Mouse (Mus musculus) heart, adult 18-20 months (tissue): ENCODE results near the gene Uckl1. TPM values are rescaled to one million over a fixed set of nuclear protein-coding genes. Genes with fewer than 3 reads are reported as not detected.

ENCODE experiments used
- DNase-seq, 2 experiments: peaks; one replicate each; pipeline ENCODE4 v3.0.0; 2021 to 2022; ENCODE audit warnings: mixed read lengths in 1 of 2
- long read RNA-seq, 2 experiments: library from polyadenylated mRNA; stranded (forward); transcript quantifications; one replicate each; pipeline ENCODE4 v2.0.0; 2021
- total RNA-seq, 2 experiments: library from RNA; stranded (reverse); gene quantifications; 2 replicates each; pipeline ENCODE4 v1.2.3; 2021

Gene Uckl1
- total RNA-seq: 10 to 100 TPM; 32.5 to 34.1 TPM
- long read RNA-seq, experiment 1, partial matches to known transcripts: 4 of 50 reads
- long read RNA-seq, experiment 1, other reads (novel, unspliced or antisense): 45 of 50 reads
- long read RNA-seq, experiment 2, partial matches to known transcripts: 0 of 14 reads
- long read RNA-seq, experiment 2, other reads (novel, unspliced or antisense): 13 of 14 reads

DNA sequence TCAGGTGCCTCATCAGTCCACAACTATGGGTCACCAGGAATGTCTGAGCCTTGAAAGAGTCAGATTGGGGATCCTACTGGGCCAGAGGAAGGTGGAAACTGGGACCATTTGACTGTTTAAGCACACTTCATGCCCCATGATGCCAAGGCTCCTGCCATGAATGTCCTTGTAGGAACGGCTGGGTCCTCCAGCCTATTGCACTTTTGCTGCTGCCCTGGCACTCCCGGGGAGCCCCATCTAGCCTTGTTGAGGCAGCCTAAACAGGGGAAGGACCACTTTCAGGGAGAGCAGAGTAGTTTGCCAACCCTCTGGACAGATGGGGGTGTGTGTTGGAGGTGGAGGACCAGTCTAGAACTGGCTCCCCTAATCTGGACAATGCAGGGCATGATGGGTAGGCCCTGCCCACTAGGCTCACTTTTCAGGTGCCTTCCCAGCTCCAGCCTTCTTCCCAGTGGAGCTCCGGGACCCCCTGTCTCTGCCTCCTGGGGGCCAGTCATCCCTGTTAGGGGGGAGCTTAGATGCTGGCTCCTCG, at the start of gene Uckl1:
TSS of gene Uckl1 (minus strand) at position 482 of the 532 bp plus-strand sequence.
- no peak for DNase-seq

DNA sequence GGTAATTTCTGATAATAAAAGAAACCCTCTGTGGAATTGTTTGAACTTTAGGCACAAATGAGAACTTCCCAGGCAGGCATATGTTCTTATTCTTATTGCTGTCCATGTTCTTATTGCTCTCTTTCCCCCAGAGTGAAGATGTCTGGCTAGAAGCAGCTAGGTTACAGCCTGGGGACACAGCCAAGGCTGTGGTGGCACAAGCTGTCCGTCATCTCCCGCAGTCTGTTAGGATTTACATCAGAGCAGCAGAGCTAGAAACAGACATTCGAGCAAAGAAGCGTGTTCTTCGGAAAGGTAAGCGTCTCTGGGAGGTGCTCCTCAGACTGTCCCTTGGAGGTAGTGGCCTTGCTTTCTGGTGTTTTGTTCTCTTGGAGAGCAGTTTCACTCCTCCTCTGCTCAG, 47.9 kb upstream of the Uckl1 start:
- DNase-seq: no peak

DNA sequence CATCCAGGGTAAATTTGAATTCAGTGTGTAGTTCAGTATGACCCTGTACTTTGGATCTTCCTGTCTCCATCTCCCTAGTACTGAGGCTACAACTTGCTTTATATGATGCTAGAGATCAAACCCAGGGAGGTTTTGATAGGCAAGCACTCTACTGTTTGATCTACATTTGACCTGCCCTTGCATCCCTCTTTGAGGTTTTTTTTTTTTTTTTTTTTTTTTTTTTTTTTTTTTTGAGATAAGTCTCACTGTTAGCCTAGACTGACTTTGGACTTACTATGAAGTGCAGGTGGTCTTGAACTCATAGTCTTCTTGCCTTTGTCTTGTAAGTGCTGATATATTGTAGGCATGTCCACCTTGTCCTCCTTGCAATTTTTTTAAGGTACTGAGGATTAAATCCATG, 43.8 kb upstream of the Uckl1 start:
- DNase-seq: no peak

DNA sequence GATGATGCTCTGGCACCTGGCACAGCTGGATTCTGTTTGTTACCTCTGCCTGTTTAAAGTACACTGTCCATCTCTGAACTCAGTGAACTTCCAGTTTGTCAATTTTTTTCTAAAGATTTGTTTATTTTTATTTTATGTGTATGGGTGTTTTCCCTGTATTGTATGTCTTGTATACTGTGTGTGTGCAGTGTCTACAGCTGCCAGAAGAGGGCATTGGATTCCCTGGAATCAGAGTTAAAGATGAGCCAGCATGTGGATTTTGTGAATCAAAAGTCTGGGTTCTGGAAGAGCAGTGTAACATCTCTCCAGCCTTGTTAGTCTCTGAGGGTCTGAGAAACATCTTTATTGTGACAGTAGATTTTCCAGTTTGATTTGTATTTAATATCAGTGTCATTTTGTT, 38.7 kb upstream of the Uckl1 start:
- peak; percentile 7 to 42 for DNase-seq

DNA sequence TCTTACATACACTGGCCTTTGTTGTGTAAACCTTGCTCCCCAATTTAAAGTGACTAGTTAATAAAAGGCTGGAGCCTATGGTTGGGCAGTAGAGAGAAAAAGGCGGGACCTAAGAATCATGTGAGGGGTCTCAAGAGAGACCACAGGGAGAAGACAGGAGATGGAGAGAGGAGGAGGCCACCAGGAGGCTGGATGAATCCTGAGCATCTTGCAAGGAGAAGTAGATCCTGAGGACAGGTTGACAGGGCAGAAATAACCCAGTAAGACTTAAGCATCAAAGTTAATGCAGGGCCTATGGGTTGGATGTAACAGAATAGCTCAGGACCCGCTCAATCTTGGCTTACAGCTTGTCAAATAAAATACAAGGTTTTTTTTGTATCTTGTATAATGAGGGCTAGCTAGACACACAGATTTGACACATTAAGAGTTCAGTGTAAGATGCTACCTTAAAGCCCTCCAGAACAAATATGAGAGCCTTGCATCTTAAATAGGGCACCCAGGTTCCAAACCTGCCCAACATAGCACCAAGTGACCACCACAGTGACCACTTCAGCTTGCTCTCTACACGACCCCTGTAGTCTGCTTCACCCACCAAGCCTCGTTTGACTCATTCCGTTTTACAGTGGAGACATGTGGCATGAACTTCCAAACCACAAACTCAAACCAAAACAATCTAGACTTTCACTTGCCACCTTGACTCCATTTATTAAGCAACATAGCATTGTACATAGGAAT, 34.2 kb upstream of the Uckl1 start:
- no peak for DNase-seq

DNA sequence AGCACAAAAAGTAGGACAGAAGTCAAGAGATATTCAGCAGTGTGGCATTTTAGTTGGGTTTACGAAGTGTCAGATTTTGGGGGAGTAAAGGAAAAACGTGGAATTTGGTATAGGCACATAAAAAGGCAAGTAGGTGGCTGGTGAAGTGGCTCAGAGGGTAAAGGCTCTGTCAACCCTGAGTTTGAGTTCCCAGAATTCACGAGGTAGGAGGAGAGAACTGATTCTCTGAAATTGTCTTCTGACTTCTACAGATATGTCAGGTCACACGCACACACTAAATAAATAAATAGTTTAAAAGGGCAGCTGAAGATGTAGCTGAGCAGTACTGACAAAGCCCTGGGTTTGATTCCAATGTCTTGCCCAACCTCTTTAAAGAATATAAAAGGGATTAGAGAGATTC, 17.7 kb upstream of the Uckl1 start:
- no peak for DNase-seq

DNA sequence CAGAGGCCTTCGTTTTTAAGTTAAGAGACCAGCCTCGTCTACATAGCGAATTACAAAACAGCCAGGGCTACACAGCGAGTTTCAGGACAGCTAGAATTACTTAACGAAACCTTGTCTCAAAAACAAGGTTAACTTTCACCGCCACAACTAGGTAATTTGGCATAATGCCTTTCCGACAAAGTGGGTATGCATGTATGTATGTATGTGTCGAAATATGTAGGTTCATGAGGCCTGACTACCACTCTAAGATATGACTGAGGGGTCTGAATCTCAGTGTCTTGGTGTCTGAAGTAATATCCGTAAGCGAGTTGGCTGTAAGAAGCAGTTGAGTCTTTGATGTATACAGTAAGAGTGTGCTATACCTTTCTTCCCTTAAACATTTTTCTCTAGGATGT, 17.1 kb upstream of the Uckl1 start:
- DNase-seq: no peak

DNA sequence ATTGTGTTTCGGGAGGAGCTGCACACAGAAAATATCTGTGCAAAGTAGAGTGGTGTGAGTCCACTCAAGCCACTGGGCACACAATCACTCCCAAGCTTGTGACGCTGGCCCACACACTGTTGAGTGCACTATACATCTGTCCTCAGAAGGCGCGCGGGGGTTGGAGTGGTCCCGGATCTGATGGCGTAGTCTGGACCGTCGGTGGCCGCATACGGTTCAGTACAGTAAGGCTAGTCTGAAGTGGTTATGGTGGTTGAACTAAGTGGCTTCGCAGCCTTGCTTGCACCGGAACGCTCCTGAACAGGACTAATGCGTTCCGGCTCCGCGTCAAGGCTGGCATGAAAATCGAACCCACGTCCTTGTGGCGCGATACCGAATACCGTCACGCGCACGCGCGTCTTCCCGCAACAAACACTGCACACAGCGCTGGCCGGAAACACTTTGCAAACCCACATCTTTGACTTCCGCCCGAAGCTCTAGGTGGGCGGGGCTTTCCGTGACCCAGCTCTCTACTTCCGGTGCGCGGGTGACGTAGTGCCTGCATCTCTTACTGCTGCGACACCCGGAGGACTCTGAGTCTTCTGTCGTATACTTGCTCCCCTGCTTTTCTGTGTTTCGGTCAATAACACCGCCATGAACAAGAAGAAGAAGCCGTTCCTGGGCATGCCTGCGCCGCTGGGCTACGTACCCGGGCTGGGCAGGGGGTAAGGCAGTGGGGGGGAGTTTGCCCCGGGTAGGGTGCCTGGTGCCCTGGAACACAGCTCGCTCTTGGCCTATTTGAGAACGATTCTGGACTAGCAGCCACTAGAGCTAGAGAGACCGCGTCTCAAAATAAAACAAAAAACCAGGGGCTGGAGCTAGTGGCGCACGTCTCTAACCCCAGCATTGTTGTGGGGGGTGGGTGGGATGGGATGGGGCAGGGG, 16.4 kb upstream of the Uckl1 start:
- DNase-seq: peak; percentile 97

DNA sequence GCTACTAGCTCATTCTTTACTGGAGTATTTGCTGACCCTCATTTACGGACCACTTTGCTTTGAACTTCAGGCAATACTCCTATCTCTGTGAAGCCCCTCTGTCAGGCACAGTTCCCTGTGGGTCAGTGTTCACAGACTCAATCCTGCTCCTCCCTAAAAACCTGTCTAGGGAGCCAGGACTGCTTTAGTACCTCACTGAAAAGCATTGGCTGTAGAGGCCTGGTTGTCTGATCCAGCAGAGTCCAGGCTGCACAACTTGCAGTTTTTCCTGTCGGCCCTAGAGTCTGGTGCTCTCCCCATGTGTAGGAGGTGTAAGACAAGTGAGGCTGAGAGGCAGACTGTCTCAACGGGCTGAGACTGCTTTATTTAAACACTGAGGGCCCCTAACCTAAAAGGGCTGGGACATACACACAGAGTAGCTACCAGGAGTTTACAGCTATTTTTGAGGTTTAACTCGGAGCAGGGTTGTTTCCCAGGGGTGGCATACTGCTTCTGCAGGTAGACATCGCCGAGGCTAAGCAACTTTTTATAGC, 15.6 kb upstream of the Uckl1 start:
- no peak for DNase-seq

DNA sequence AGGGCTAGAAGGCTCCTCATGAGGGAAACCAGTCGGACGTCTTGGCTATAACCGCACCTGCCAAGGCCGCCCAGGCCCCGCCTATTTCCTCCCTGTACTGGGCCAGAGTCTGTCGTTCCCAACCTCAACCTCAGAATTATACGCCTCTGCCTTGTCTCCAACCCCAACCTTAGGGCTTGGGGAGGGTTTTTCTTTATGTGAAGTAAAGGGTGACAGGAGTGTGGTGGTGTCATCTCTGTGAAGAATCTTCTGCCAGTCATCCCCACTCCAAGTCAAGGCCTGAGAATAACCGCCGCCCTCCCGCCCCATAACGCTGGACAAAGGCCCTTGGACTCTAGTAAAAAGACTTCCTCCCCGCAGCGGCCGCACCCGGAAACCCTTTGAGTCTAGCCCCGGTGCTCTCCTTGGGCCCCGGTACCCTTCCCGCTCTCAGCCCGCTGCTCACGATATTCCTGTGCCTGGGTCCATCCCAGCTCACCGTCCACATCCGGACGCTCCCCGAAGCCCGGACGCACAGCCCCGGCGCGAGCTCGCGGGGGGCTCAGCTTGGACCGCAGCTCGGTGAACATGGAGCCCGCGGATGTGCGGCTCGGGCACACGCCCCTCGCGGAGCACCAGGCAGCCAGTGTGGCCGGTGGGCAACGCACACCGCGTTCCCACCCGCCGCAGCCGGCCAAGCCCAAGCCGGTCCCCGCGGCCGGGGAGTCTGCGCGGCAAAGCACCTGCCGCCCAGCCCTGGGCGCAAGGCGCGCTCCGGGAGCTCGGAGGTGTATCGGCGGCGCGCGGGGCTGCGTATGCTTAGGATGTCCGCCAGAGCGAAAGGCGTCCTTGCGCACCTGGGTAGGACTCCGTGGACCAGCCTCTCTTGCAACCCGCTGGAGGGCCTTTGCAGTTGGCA, 14.0 kb upstream of the Uckl1 start, which contains the start of gene Samd10:
TSS of gene Samd10 (minus strand) at position 759 of the 898 bp plus-strand sequence.
- peak; percentile 55 to 63 for DNase-seq

DNA sequence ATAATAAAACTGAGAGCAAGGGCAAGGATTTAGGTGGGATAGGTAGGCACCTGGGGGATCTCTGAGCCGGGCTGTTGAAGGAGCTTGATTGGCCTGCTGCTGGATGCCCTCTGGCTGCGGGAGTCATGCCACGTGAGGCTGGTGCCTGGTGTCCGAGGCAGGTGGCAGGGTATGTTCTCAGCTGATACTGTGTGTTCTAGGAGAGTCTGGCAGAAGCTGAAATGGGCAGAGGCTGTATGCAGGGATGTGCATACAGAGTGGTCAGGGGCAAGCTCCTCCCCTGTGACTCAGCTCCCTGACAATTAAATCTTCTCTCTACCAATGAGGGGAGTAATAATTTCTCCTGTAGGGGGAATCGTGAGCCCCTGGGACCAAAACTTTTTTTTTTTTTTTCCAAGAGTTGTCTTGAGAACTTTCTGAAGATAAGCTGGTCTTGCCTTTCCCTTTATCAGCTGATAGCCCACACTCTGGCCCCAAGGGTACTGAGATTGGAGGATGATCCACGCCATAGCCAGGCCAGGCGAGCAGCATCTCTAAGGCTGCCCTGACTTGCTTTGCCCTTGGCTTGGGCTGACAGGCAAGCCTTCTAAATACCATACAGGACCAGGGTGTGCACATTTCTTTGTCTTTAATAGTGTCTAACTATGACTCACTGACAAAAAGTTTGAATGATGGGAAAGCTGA, 12.8 kb upstream of the Uckl1 start:
- DNase-seq: no peak

DNA sequence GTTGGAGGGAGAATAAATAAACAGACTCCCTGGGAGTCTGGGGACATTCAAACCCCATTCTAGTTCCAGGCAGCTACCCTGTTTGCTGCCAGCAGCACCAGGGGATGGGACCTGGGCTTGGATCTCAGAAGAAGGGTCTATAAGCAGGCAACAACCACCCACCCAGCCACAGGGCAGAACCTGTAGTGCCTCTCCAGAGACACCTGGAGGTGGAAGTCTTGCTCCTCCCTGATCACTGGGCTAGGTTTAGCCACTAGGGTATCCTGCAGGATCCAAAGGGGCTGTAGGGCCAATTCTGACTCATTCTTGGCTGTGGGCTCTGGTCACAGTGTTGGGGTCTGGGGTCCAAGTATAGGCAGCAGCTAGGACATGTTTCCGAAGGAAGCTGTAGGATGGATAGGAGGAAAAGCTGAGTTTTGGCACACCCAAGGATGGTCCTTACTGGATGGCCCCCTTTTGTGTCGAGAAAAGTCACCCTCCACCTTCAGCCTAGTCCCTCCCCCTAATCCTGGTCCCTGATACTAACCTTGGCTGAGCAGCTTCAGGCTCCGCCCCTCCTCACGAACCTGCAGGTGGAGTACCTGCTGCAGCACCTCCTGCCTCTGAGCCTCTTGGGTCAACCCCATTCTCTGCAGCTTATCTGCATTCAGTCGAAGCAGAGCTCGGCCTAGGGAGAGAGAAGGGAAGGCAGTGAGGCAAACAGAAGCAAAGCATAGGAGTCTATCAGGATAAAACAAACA, 11.7 kb upstream of the Uckl1 start:
- DNase-seq: no peak

DNA sequence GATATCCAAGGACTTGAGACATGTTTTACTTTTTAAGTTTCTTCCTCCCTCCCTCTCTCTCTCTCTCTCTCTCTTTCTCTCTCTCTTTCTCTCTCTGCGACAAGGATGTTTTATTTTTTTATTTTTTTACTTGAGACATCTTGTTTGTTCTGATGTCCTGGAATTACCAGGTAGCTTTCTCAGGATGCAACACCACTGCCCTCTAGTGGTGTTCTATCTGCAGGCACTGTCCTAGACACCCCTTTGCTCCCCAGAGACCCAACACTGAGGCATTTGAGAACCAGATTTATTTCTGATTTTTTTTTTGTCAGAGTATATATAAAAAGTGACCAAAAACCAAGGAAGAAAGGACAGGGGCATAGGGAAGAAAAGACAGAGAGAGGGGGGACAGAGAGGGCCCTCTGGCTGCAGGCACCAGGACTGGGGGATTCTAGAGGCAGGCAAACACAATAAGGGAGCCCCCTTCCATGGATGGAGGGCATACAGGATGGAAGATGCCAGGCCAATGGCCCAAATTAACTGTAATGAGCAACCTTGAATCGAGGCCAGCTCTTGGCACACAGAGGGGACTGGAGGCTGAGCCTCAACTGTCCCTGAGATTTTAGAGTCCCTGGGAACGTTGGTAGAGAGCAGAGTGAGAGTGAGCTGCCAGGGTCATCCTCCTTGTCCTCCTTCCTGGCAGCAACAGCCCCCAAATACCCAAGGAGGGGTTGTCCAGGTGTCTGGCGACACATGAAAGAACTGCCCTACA, 10.4 kb upstream of the Uckl1 start:
- peak; percentile 54 to 61 for DNase-seq

DNA sequence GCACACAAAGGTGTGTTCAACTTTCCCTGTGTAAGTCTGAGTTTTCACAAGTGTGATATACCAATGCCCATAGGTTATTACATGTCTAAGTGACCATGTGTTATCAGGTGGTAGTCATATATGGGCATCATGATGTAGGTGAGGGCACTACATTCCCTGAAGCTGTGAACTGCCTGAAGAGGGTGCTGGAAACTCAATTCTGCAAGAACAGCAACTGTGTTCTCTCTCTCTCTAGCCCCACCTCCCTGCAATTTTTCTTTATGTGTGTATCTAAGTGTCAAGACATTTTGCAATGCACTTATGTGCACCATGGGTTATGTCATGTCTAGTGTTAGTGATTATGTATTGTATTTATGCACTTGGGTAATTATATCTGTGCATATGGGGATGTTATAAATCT, 9.2 kb upstream of the Uckl1 start:
- no peak for DNase-seq

DNA sequence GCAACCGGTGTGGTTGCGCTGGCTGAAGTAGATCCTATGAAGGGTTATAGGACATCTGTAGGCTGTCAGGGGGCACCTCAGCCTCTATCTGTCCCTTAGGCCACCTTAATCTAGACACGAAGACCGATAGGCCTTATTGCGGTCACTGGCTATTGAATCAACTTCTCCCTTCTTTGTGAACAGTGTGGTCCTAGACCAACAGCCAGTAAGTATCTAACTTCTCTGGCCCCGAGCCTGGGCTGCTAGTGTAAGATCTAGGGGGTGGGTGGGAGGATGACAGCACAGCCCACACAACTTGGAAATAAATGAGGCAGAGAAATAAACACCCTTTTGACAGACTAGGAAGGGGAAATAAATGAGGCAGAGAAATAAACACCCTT, 8.3 kb upstream of the Uckl1 start:
- no peak for DNase-seq

DNA sequence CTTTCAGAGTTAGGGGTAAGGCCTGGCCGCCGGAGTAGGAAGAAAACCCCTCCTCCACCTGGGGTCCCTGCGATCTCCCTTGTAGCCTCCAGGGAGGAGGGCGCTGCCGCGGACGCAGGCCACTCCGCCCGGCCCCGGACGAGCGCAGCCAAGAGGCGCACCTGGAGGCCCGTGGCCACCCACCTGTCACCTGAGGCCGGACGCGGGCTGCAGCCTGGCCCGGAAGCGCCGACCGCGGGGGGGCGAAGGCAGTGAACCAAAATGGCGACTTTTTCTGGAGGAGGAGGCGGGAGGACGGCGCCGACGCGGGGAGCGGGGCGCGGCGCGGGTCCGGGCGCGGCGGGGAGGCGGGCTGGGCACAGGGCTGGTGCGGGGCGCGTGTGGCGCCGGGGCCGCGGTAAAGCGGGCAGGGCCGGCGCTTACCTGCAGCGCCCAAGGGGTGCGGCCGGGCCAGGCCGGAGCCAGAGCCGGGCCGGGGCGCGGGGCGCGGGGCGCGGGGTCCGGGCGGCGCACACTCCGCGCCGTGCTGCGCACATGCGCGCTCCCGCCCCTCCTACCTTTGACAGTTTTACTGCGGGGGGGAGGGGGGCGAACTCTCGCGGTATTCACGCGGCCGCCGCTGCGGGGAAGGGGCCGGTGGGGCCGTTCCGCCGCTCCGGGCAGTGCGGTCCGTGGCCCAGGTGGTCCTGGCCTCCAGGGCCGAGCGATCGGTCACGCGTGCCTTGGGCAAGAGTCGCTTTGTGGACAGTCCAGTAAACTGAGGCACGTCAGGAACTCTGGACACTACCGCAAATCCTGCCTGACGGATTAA, 7.7 kb upstream of the Uckl1 start, which contains the start of gene Zfp512b:
TSS of gene Zfp512b (minus strand) at position 573 of the 811 bp plus-strand sequence.
- peak; percentile 48 to 69 for DNase-seq

DNA sequence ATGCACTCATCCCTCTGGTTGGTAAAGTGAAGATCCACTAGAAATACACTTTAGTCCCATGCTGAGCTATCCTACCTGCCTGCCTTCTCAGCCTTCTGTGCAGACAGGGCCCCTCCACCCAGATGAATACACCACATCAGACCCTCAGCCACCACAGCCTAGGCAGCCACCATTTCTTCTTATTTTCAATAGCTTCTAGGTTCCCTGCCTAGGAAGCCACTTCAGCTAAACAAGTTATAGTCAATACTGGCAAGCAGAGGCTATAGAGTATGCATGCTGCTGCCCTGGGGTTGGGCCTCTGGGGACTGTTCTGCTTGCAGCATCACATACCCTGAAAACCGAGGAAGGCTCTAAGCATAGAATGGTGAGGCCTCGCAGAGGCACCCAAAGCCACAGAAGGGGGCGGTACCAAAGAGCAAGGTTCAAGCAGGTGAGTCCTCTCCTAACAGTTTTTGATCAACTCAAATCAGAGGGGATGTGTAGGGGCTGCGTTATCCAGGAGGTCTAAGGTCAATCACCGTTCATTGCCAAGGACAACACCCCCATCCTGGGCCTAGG, 6.9 kb upstream of the Uckl1 start, which contains the start of gene Prpf6:
TSS of gene Prpf6 (plus strand) at position 341 of the 558 bp plus-strand sequence.
- DNase-seq: no peak

DNA sequence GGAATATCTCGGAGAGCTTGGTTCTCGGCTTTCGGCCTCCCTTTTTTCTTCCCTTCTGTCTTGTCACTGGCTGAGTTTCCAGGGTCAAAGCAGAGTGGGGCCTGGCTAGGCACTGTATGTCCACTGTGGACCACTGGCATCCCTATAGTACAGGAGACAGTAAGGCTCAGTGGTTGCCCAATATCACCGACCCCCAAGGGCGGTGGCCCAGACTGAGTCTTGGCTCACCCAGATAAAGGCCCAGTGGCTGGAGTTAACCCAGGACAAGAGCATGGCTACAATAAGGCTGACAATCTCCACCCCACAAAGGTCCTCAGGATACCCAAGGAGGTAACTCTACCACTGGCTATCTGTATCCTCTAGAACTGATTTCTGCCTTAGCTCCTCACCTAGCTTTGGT, 5.8 kb upstream of the Uckl1 start:
- DNase-seq: no peak
